Mouse (Mus musculus): ENCODE measurements around the gene Ncoa7.
"Not testable (repeated sequence)": the region's sequence is repeated elsewhere in the genome, so short reads cannot be mapped to it uniquely, and the experiment has no call there.

Gene Ncoa7

GRCm38 (mm10) chr10:30787684-30788339, 15.3 kb downstream of the Ncoa7 start:
- no peak for DNase-seq (ENCODE audit: low read depth, low spot score)

- DNase-seq (ENCODE audit: low read depth, low spot score) = no peak
Measured at GRCm38 (mm10) chr10:30786103-30786754, 16.9 kb downstream of the Ncoa7 start.

- DNase-seq (ENCODE audit: low read depth, low spot score) = not testable (repeated sequence)
Measured at GRCm38 (mm10) chr10:30780921-30781320, 22.2 kb downstream of the Ncoa7 start.

GRCm38 (mm10) chr10:30778240-30778639, 24.9 kb downstream of the Ncoa7 start:
- DNase-seq (ENCODE audit: low read depth, low spot score) = no peak

GRCm38 (mm10) chr10:30775987-30776386, 27.1 kb downstream of the Ncoa7 start:
- DNase-seq (ENCODE audit: low read depth, low spot score) = no peak

- DNase-seq (ENCODE audit: low read depth, low spot score) = no peak
Measured at GRCm38 (mm10) chr10:30775568-30775967, 27.6 kb downstream of the Ncoa7 start.

GRCm38 (mm10) chr10:30774396-30774795, 28.7 kb downstream of the Ncoa7 start:
- no peak for DNase-seq (ENCODE audit: low read depth, low spot score)

GRCm38 (mm10) chr10:30773181-30773580, 29.9 kb downstream of the Ncoa7 start:
- DNase-seq (ENCODE audit: low read depth, low spot score) = no peak

- DNase-seq (ENCODE audit: low read depth, low spot score) = no peak
Measured at GRCm38 (mm10) chr10:30771417-30772158, 31.5 kb downstream of the Ncoa7 start.

- DNase-seq (ENCODE audit: low read depth, low spot score) = no peak
Measured at GRCm38 (mm10) chr10:30768820-30769219, 34.3 kb downstream of the Ncoa7 start.

- DNase-seq (ENCODE audit: low read depth, low spot score) = no peak
Measured at GRCm38 (mm10) chr10:30768250-30768649, 34.9 kb downstream of the Ncoa7 start.

- no peak for DNase-seq (ENCODE audit: low read depth, low spot score)
Measured at GRCm38 (mm10) chr10:30763179-30763770, 39.9 kb downstream of the Ncoa7 start.

- DNase-seq (ENCODE audit: low read depth, low spot score) = no peak
Measured at GRCm38 (mm10) chr10:30762284-30762964, 40.7 kb downstream of the Ncoa7 start.

- DNase-seq (ENCODE audit: low read depth, low spot score) = no peak
Measured at GRCm38 (mm10) chr10:30759360-30760147, 43.6 kb downstream of the Ncoa7 start.

GRCm38 (mm10) chr10:30756064-30756463, 47.1 kb downstream of the Ncoa7 start:
- no peak for DNase-seq (ENCODE audit: low read depth, low spot score)

- no peak for DNase-seq (ENCODE audit: low read depth, low spot score)
Measured at GRCm38 (mm10) chr10:30754825-30755457, 48.2 kb downstream of the Ncoa7 start.

- no peak for DNase-seq (ENCODE audit: low read depth, low spot score)
Measured at GRCm38 (mm10) chr10:30754082-30754481, 49.0 kb downstream of the Ncoa7 start.

GRCm38 (mm10) chr10:30752485-30752884, 50.6 kb downstream of the Ncoa7 start:
- no peak for DNase-seq (ENCODE audit: low read depth, low spot score)

- DNase-seq (ENCODE audit: low read depth, low spot score) = no peak
Measured at GRCm38 (mm10) chr10:30751586-30751985, 51.5 kb downstream of the Ncoa7 start.

GRCm38 (mm10) chr10:30749807-30750206, 53.3 kb downstream of the Ncoa7 start:
- DNase-seq (ENCODE audit: low read depth, low spot score) = no peak
